Mouse (Mus musculus) spleen, adult 2 months (tissue): ENCODE measurements at regions not wholly inside any gene's neighbourhood (a gene's known extent, or its start where the extent isn't known, plus 50 kb on each side); places are given as distances from the start of the nearest gene placed in this dataset.

Source experiments
- DNase-seq, 2 experiments: peaks; one replicate each; pipeline versions ENCODE4 v3.0.0 to v3.0.0-alpha.2; 2012 to 2021; ENCODE audit warnings: low spot score in 2 of 2, low read depth in 1 of 2
- H3K27ac ChIP-seq: fragments of 200-500 bp; 2 replicates; pipeline ENCODE4 v1.5.1; 2012; ENCODE audit warnings: low read length, inconsistent platforms; ENCODE audit not compliant: insufficient read depth
- H3K27me3 ChIP-seq: fragments of 200-500 bp; 2 replicates; pipeline ENCODE4 v1.6.1; 2012; ENCODE audit warnings: mild to moderate bottlenecking, moderate library complexity, low read length, inconsistent platforms; ENCODE audit not compliant: control insufficient read depth, insufficient read depth
- H3K36me3 ChIP-seq: fragments of 200-500 bp; 2 replicates; pipeline ENCODE4 v1.6.1; 2012; ENCODE audit warnings: mild to moderate bottlenecking, low read length, inconsistent platforms; ENCODE audit not compliant: control insufficient read depth, insufficient read depth
- H3K4me1 ChIP-seq: fragments of 200-500 bp; 2 replicates; pipeline ENCODE4 v1.6.1; 2011; ENCODE audit warnings: inconsistent platforms; ENCODE audit not compliant: control insufficient read depth, insufficient read depth, insufficient read length
- H3K4me3 ChIP-seq: fragments of 200-500 bp; 2 replicates; pipeline ENCODE4 v1.5.1; 2011; ENCODE audit warnings: mild to moderate bottlenecking, inconsistent platforms; ENCODE audit not compliant: insufficient read depth, insufficient read length; ENCODE audit errors: extremely low read depth
- CTCF ChIP-seq: fragments of 200-500 bp; IDR thresholded peaks from 2 replicates; pipeline ENCODE4 v1.5.1; 2011; ENCODE audit warnings: mild to moderate bottlenecking, inconsistent platforms; ENCODE audit not compliant: insufficient read depth, insufficient read length, insufficient replicate concordance; ENCODE audit errors: extremely low read depth
- POLR2A ChIP-seq: fragments of 200-500 bp; IDR thresholded peaks from 2 replicates; pipeline ENCODE4 v1.6.1; 2011; ENCODE audit warnings: low read depth, low read length, inconsistent platforms
- WGBS: fragments of 180-500 bp; shearing (Covaris S2); methylation state at CpG from one replicate; pipeline ENCODE4 v1.1.7; 2018; 5-methylcytosine and 5-hydroxymethylcytosine counted together

GRCm38 (mm10) chr17:45226486-45226885, 207.1 kb downstream of the Cdc5l start:
- no peaks in the 10 kb centered on the region for H3K36me3 ChIP-seq
- TF ChIP-seq POLR2A (no peak), CTCF (no peak)
- WGBS = 58% methylated on average over 6 of the region's 6 CpGs
- H3K27me3 ChIP-seq = no peaks in the 10 kb centered on the region
- no peak overlapping the region for H3K27ac ChIP-seq
- H3K4me3 ChIP-seq = no peak overlapping the region
- DNase-seq = no peak
- H3K4me1 ChIP-seq = no peaks in the 10 kb centered on the region

- DNase-seq = no peak
- 41% methylated on average over 10 of the region's 10 CpGs for WGBS
- no peaks in the 10 kb centered on the region for H3K4me1 ChIP-seq
- TF ChIP-seq POLR2A = no peak
- no peak for TF ChIP-seq CTCF
- H3K36me3 ChIP-seq = no peaks in the 10 kb centered on the region
- H3K27ac ChIP-seq = no peak overlapping the region
- H3K4me3 ChIP-seq = no peak overlapping the region
- no peaks in the 10 kb centered on the region for H3K27me3 ChIP-seq
Measured at GRCm38 (mm10) chr17:45221625-45222024, 211.9 kb downstream of the Cdc5l start.

GRCm38 (mm10) chr17:45217126-45217525, 216.4 kb downstream of the Cdc5l start:
- DNase-seq = no peak
- TF ChIP-seq CTCF (no peak), POLR2A (no peak)
- H3K27me3 ChIP-seq = no peaks in the 10 kb centered on the region
- WGBS = 26% methylated on average over 5 of the region's 5 CpGs
- H3K4me3 ChIP-seq = no peak overlapping the region
- no peak overlapping the region for H3K27ac ChIP-seq
- no peaks in the 10 kb centered on the region for H3K36me3 ChIP-seq
- H3K4me1 ChIP-seq = no peaks in the 10 kb centered on the region

GRCm38 (mm10) chr17:45215067-45216049, 218.2 kb downstream of the Cdc5l start:
- no peak for DNase-seq
- 81% methylated on average over 15 of the region's 15 CpGs for WGBS
- Histone ChIP-seq H3K4me3 (no peak overlapping the region), H3K27ac (no peak overlapping the region), H3K36me3 (no peaks in the 10 kb centered on the region), H3K4me1 (no peaks in the 10 kb centered on the region), H3K27me3 (no peaks in the 10 kb centered on the region)
- TF ChIP-seq POLR2A = no peak

GRCm38 (mm10) chr17:45210984-45211383, 222.6 kb downstream of the Cdc5l start:
- no peaks in the 10 kb centered on the region for H3K27me3 ChIP-seq
- no peak overlapping the region for H3K27ac ChIP-seq
- WGBS = 92% methylated on average over 2 of the region's 2 CpGs
- no peak overlapping the region for H3K4me3 ChIP-seq
- no peak for DNase-seq
- H3K36me3 ChIP-seq = no peaks in the 10 kb centered on the region
- TF ChIP-seq POLR2A (no peak), CTCF (no peak)
- H3K4me1 ChIP-seq = no peaks in the 10 kb centered on the region

- Histone ChIP-seq H3K4me1 (no peaks in the 10 kb centered on the region), H3K4me3 (no peak overlapping the region), H3K27ac (no peak overlapping the region), H3K27me3 (no peaks in the 10 kb centered on the region), H3K36me3 (no peaks in the 10 kb centered on the region)
- TF ChIP-seq POLR2A (no peak), CTCF (no peak)
- 91% methylated on average over 3 of the region's 3 CpGs for WGBS
- no peak for DNase-seq
Measured at GRCm38 (mm10) chr17:45209387-45209663, 224.2 kb downstream of the Cdc5l start.

- Histone ChIP-seq H3K36me3 (no peaks in the 10 kb centered on the region), H3K4me1 (no peaks in the 10 kb centered on the region), H3K4me3 (no peak overlapping the region), H3K27ac (no peak overlapping the region), H3K27me3 (no peaks in the 10 kb centered on the region)
- DNase-seq = no peak
- 85% methylated on average over 14 of the region's 14 CpGs for WGBS
- TF ChIP-seq POLR2A (no peak), CTCF (no peak)
Measured at GRCm38 (mm10) chr17:45208596-45209386, 224.7 kb downstream of the Cdc5l start.
